Mouse (Mus musculus): ENCODE measurements at regions not wholly inside any gene's neighbourhood (a gene's known extent, or its start where the extent isn't known, plus 50 kb on each side); places are given as distances from the start of the nearest gene placed in this dataset.

DNA sequence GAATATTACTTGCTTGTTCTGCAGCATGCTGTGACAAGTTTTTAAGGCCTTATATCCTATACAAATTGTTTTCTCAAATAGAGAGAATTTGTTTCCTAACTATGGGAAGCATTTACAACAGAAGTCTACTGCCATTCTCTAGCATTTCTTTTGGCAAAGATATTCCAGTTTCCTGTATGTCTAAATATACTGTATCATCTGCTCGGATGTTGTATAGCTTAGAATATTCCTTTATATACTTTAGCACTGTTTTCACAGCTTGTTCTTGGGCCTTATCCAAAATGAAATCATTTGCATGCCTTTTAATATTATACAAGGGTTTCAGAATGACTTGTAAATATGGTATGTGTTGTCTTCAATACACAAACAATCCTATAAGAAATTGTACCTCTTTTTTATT, 92.1 kb upstream of the Ins2 start:
- DNase-seq (ENCODE audit: low spot score in 2 of 2), result peak in 1 of 2 experiments; percentile 23
- intact Hi-C loops (cut with DNase I), result no loop called here

DNA sequence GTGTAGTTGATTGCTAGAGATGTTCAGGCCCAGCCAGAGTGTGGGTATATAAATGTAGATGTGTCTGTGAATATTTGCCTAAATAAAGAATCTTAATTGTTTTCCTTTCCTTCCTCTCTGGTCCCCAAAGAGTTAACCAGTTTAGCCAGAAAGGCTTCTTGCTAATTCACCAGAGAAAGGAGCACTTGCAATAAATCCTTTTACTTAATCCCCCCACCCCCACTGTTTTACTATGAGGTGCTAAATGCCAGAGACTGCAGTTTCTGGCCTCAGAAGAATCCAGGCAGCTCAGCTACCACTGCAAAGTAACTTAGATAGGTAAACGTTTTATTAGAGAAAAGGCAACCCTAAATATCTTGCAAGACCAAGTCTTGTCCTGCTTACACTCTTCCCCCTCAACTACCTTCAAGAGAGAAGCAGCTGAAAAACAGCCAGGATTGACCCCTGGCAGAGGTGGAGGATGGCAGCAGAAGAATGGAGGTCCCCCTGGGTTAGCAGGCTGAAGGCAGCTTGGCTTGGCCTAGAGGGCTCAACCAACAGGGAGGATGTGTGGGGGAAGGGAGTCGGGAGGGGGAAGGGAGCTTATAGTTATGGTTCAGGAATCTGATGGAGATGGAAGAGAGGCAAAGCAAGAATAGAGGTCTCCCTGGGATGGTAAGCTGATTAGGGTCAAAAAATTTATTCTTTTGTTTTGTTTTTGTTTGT, 87.9 kb upstream of the Ins2 start:
- intact Hi-C loops (cut with DNase I), result no loop called here
- DNase-seq (ENCODE audit: low spot score in 2 of 2), result no peak

DNA sequence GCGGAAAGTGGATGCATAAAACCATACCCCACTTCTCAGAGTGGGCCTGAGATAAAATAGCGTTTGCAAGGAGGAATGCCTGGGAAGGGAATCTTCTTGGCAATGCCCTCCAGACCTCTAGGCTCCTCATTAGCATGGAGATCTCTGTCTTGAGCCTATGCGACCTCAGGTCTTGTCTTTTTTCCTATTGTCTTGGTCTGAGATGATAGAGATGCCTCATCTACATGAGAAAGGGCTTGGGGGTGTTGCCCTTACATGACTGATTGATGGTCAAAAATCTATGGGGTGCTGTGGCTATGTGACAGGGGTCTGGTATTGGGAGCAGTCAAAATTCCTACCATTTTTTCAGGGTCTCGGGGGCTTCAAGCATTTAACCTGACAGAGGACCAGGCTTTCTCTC, 67.5 kb upstream of the Ins2 start:
- DNase-seq (ENCODE audit: low spot score in 2 of 2), result no peak
- intact Hi-C loops (cut with DNase I), result no loop called here

DNA sequence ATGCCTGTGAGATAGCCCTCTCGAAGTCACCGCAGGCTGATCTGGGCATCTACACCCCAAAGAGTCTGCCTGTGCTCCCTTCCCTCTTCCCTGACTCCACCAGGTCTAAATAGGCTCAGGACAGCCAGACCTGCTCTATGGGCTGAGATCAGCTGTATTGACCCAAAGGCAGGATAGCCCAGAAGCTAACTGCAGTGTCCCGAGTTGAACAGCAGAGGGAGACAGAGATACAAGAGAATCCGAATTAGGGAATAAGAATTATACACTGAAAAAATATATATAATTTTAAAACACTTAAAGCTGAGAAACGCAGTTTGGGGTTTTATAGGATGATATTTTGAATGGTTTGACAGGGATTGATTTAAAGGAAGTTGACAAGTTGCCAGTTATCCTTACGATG, 56.2 kb upstream of the Ins2 start:
- peak; percentile 39 to 45 for DNase-seq (ENCODE audit: low spot score in 2 of 2)
- intact Hi-C loops (cut with DNase I), result loop anchor here (2.0 kb wide), 1 partner anchor 49 kb away; no protein-coding TSS in a partner anchor

- intact Hi-C loops (cut with DNase I), result no loop called here
- DNase-seq (ENCODE audit: low spot score in 2 of 2), result no peak
Measured at GRCm38 (mm10) chr7:142794481-142794880, 51.3 kb upstream of the Ins2 start.
